ENCODE assay signal across 13 mouse cellular contexts in the genomic region with DNA sequence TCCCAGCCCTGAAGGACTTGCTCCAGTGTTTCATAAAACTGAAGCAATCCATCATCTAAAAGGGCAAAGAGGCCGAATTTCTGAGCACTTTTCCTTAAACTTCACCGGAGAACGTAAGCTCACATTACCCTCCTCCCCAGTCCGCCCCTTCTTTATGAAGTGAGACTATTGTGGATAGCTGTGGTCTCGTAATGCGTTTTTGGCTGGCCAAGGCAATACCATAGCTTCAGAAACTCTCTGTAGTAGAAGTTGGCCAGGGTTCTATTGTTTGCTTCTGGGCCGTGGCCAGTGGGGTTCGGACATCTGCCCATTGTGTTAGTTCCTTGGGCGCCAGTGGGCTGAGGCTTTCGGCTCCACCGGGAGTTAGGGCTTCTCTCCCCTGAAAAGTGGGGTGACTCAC.
DNase-seq lines count a peak whose midpoint lies in the region; ATAC-seq and TF ChIP-seq lines count a peak whose summit lies in the region.
"Had no signal": no experiment of that assay in that cellular context is flagged by ENCODE, and none has a peak within 500 bp of the region (broad histone marks: within the 10 kb centered on the region; RNA-seq: fewer than 3 reads in every experiment).

No protein-coding gene starts in this region.

- TF ChIP-seq EP300 in stomach, postnatal 0 days (optimal IDR thresholded peaks at IDR 0.05) = no peak

- H3K4me2 ChIP-seq in heart, embryonic 16.5 days (ENCODE audit: low read depth, low read length) = peak overlapping the region; percentile 15; the same call in 1 of the 2 replicates
- 0 out of 2 replicates have a peak overlapping the region, but pooled peaks have one; percentile 10 for H3K4me2 ChIP-seq in midbrain, postnatal 0 days (ENCODE audit: low read depth, low read length, poor library complexity, severe bottlenecking)
- H3K4me2 ChIP-seq in midbrain, embryonic 11.5 days = no peak overlapping the region
- H3K4me2 ChIP-seq in hindbrain, embryonic 15.5 days = peak overlapping the region; percentile 20
- peak overlapping the region; percentile 21; the same call in 1 of the 2 replicates for H3K4me2 ChIP-seq in stomach, postnatal 0 days (replicated peaks; ENCODE audit: low read depth)
- H3K4me2 ChIP-seq: neural tube, embryonic 12.5 days had no signal

- no peak overlapping the region for H3K27ac ChIP-seq in heart, embryonic 16.5 days (ENCODE audit: low read length)
- H3K27ac ChIP-seq in midbrain, postnatal 0 days (ENCODE audit: low read depth, low read length) = no peak overlapping the region
- H3K27ac ChIP-seq in midbrain, embryonic 11.5 days (ENCODE audit: low read depth, low read length) = no peak overlapping the region
- H3K27ac ChIP-seq in hindbrain, embryonic 15.5 days (replicated peaks) = no peak overlapping the region
- no peak overlapping the region for H3K27ac ChIP-seq in stomach, postnatal 0 days (replicated peaks)
- H3K27ac ChIP-seq: heart, adult 2 months; neural tube, embryonic 12.5 days had no signal

- H3K36me3 ChIP-seq in heart, embryonic 16.5 days (ENCODE audit: control insufficient read depth, insufficient read depth) = no peaks in the 10 kb centered on the region
- no peaks in the 10 kb centered on the region for H3K36me3 ChIP-seq in midbrain, postnatal 0 days (ENCODE audit: insufficient read depth, low read length)
- H3K36me3 ChIP-seq in midbrain, embryonic 11.5 days (ENCODE audit: control insufficient read depth, insufficient read depth, low read length) = no peaks in the 10 kb centered on the region
- no peaks in the 10 kb centered on the region for H3K36me3 ChIP-seq in hindbrain, embryonic 15.5 days
- H3K36me3 ChIP-seq in stomach, postnatal 0 days (ENCODE audit: control insufficient read depth, insufficient read depth, low read length) = no peaks in the 10 kb centered on the region
- H3K36me3 ChIP-seq: neural tube, embryonic 12.5 days had no signal

- no peak overlapping the region for H3K9ac ChIP-seq in heart, embryonic 16.5 days (ENCODE audit: low read length)
- no peak overlapping the region for H3K9ac ChIP-seq in midbrain, postnatal 0 days (replicated peaks; ENCODE audit: low read length, poor library complexity, severe bottlenecking)
- no peak overlapping the region for H3K9ac ChIP-seq in midbrain, embryonic 11.5 days (ENCODE audit: low read length)
- H3K9ac ChIP-seq in hindbrain, embryonic 15.5 days = no peak overlapping the region
- no peak overlapping the region for H3K9ac ChIP-seq in stomach, postnatal 0 days (ENCODE audit: low read length)
- H3K9ac ChIP-seq: neural tube, embryonic 12.5 days had no signal

- intact Hi-C loops in heart, postnatal 10 days (cut with DNase I) = no loop called here

- H3K4me3 ChIP-seq in heart, embryonic 16.5 days (ENCODE audit: low read length) = no peak overlapping the region
- no peak overlapping the region for H3K4me3 ChIP-seq in midbrain, postnatal 0 days (ENCODE audit: low read depth, low read length)
- no peak overlapping the region for H3K4me3 ChIP-seq in midbrain, embryonic 11.5 days (ENCODE audit: low read depth, low read length)
- no peak overlapping the region for H3K4me3 ChIP-seq in hindbrain, embryonic 15.5 days
- no peak overlapping the region for H3K4me3 ChIP-seq in stomach, postnatal 0 days (ENCODE audit: low read depth, low read length)
- H3K4me3 ChIP-seq: heart, adult 2 months; neural tube, embryonic 12.5 days had no signal

- no peak for DNase-seq in heart, postnatal 10 days
- DNase-seq in midbrain, postnatal 0 days (ENCODE audit: low spot score) = no peak
- DNase-seq in midbrain, embryonic 11.5 days (ENCODE audit: low spot score, missing footprints) = no peak
- DNase-seq in stomach, postnatal 0 days (ENCODE audit: low spot score) = no peak
- no peak for DNase-seq in T-cell, adult 2 months (ENCODE audit: low spot score)
- DNase-seq in heart, adult 18-20 months = no peak
- DNase-seq: cerebellum, adult 2 months; heart, adult 2 months; right cerebral cortex, adult 18-20 months had no signal

- 77% methylated on average over 11 of the region's 11 CpGs for whole genome bisulfite sequencing in heart, embryonic 16.5 days
- 67% methylated on average over 11 of the region's 11 CpGs for WGBS in midbrain, postnatal 0 days
- 81% methylated on average over 11 of the region's 11 CpGs for WGBS in midbrain, embryonic 11.5 days
- 66% methylated on average over 11 of the region's 11 CpGs for WGBS in hindbrain, embryonic 15.5 days
- WGBS in stomach, postnatal 0 days = 54% methylated on average over 11 of the region's 11 CpGs

- H3K4me1 ChIP-seq in heart, embryonic 16.5 days (ENCODE audit: control insufficient read depth, insufficient read depth, low read length) = no peaks in the 10 kb centered on the region
- H3K4me1 ChIP-seq in midbrain, postnatal 0 days (ENCODE audit: insufficient read depth, low read length) = no peaks in the 10 kb centered on the region
- no peaks in the 10 kb centered on the region for H3K4me1 ChIP-seq in midbrain, embryonic 11.5 days (ENCODE audit: control insufficient read depth, insufficient read depth, low read length)
- no peaks in the 10 kb centered on the region for H3K4me1 ChIP-seq in hindbrain, embryonic 15.5 days (replicated peaks)
- H3K4me1 ChIP-seq in stomach, postnatal 0 days (replicated peaks; ENCODE audit: control insufficient read depth, insufficient read depth) = no peaks in the 10 kb centered on the region
- H3K4me1 ChIP-seq: neural tube, embryonic 12.5 days had no signal

- no peaks in the 10 kb centered on the region for H3K27me3 ChIP-seq in heart, embryonic 16.5 days (ENCODE audit: control insufficient read depth, insufficient read depth, low read length)
- no peaks in the 10 kb centered on the region for H3K27me3 ChIP-seq in midbrain, postnatal 0 days (ENCODE audit: insufficient read depth, low read length)
- H3K27me3 ChIP-seq in midbrain, embryonic 11.5 days (ENCODE audit: control insufficient read depth, insufficient read depth, low read length) = no peaks in the 10 kb centered on the region
- H3K27me3 ChIP-seq in hindbrain, embryonic 15.5 days = no peaks in the 10 kb centered on the region
- H3K27me3 ChIP-seq in stomach, postnatal 0 days (ENCODE audit: control insufficient read depth, insufficient read depth, low read length) = no peaks in the 10 kb centered on the region
- H3K27me3 ChIP-seq: CH12.LX; neural tube, embryonic 12.5 days had no signal

- no peak for ATAC-seq in heart, embryonic 16.5 days (replicated peaks; ENCODE audit: extremely low read depth, insufficient read depth, low FRiP score)
- no peak for ATAC-seq in midbrain, postnatal 0 days (ENCODE audit: low FRiP score)
- no peak for ATAC-seq in midbrain, embryonic 11.5 days (ENCODE audit: low FRiP score)
- no peak for ATAC-seq in hindbrain, embryonic 15.5 days (ENCODE audit: low FRiP score, low read depth)
- ATAC-seq in stomach, postnatal 0 days (ENCODE audit: low FRiP score, low TSS enrichment) = no peak

- H3K9me3 ChIP-seq in heart, embryonic 16.5 days (replicated peaks; ENCODE audit: control insufficient read depth, low read length) = no peaks in the 10 kb centered on the region
- no peaks in the 10 kb centered on the region for H3K9me3 ChIP-seq in midbrain, postnatal 0 days (ENCODE audit: low read length)
- no peaks in the 10 kb centered on the region for H3K9me3 ChIP-seq in midbrain, embryonic 11.5 days (ENCODE audit: control insufficient read depth, low read length)
- no peaks in the 10 kb centered on the region for H3K9me3 ChIP-seq in hindbrain, embryonic 15.5 days
- H3K9me3 ChIP-seq in stomach, postnatal 0 days (ENCODE audit: control insufficient read depth, low read length) = no peaks in the 10 kb centered on the region
- H3K9me3 ChIP-seq: neural tube, embryonic 12.5 days had no signal

- TF ChIP-seq CTCF in midbrain, postnatal 0 days (IDR thresholded peaks at IDR 0.05) = no peak
- TF ChIP-seq CTCF in stomach, postnatal 0 days (IDR thresholded peaks at IDR 0.05; ENCODE audit: low read depth) = no peak
